Mouse (Mus musculus) liver, adult 2 months (tissue): ENCODE measurements around the gene Saysd1. TPM values are rescaled to one million over a fixed set of nuclear protein-coding genes. Genes with fewer than 3 reads are reported as not detected.
"Not testable (repeated sequence)": the region's sequence is repeated elsewhere in the genome, so short reads cannot be mapped to it uniquely, and the experiment has no call there.

Source experiments
- DNase-seq: peaks from one replicate; pipeline ENCODE4 v3.0.0-alpha.2; 2011; ENCODE audit warnings: low read depth, low spot score; ENCODE audit errors: extremely low read depth
- H3K27ac ChIP-seq: fragments of 200-500 bp; replicated peaks from 2 replicates; pipeline ENCODE4 v1.5.1; 2012; ENCODE audit warnings: low read depth, mild to moderate bottlenecking, control low read depth, inconsistent platforms, low read length; ENCODE audit not compliant: insufficient read depth
- H3K27me3 ChIP-seq: fragments of 200-500 bp; 2 replicates; pipeline ENCODE4 v1.6.1; 2012; ENCODE audit warnings: mild to moderate bottlenecking, moderate library complexity, low read length, inconsistent platforms; ENCODE audit not compliant: control insufficient read depth, insufficient read depth
- H3K36me3 ChIP-seq: fragments of 200-500 bp; 2 replicates; pipeline ENCODE4 v1.6.1; 2012; ENCODE audit warnings: low read length, inconsistent platforms; ENCODE audit not compliant: control insufficient read depth, insufficient read depth
- H3K4me1 ChIP-seq: fragments of 200-500 bp; 2 replicates; pipeline ENCODE4 v1.6.1; 2011; ENCODE audit warnings: low read length; ENCODE audit not compliant: control insufficient read depth, insufficient read depth
- H3K4me3 ChIP-seq: fragments of 200-500 bp; 2 replicates; pipeline ENCODE4 v1.5.1; 2011; ENCODE audit warnings: low read depth, mild to moderate bottlenecking, control low read depth, low read length, moderate library complexity; ENCODE audit not compliant: insufficient read depth
- H3K79me2 ChIP-seq: fragments of 200-500 bp; 2 replicates; pipeline ENCODE4 v1.6.1; 2012; ENCODE audit warnings: inconsistent platforms, mild to moderate bottlenecking, low read length, moderate library complexity; ENCODE audit not compliant: control insufficient read depth, insufficient read depth
- H3K9ac ChIP-seq: fragments of 200-500 bp; 2 replicates; pipeline ENCODE4 v1.6.1; 2012; ENCODE audit warnings: low read depth, mild to moderate bottlenecking, control low read depth, inconsistent platforms, low read length
- CTCF ChIP-seq: fragments of 200-500 bp; IDR thresholded peaks from 2 replicates; pipeline ENCODE4 v1.5.1; 2011; ENCODE audit warnings: low read depth, low read length, control low read depth
- POLR2A ChIP-seq: fragments of 200-500 bp; IDR thresholded peaks from 2 replicates; pipeline ENCODE4 v1.6.1; 2011; ENCODE audit warnings: low read length, control low read depth; ENCODE audit not compliant: insufficient read depth; ENCODE audit errors: extremely low read depth
- WGBS: fragments of 180-500 bp; shearing (Covaris S2); methylation state at CpG from one replicate; pipeline ENCODE4 v1.1.7; 2018; 5-methylcytosine and 5-hydroxymethylcytosine counted together
- polyA plus RNA-seq: library from polyadenylated mRNA; depleted of rRNA; stranded (reverse); fragments of >200 nt; gene quantifications from 2 replicates; pipeline ENCODE4 v1.2.3, GENCODE M21; 2012
- total RNA-seq: library from RNA; depleted of rRNA; stranded (reverse); fragments of >200 nt; gene quantifications from 2 replicates; pipeline ENCODE4 v1.2.3, GENCODE M21; 2014

Gene Saysd1
- total and polyA plus RNA-seq, 2 experiments, result 4.1 to 10.0 TPM

- TF ChIP-seq POLR2A, result no peak
- TF ChIP-seq CTCF, result no peak
- H3K9ac ChIP-seq, result no peak overlapping the region
- no peaks in the 10 kb centered on the region for H3K36me3 ChIP-seq
- H3K4me3 ChIP-seq, result no peak overlapping the region
- H3K4me1 ChIP-seq, result no peaks in the 10 kb centered on the region
- no peak overlapping the region for H3K27ac ChIP-seq
- DNase-seq, result no peak
- no peaks in the 10 kb centered on the region for H3K79me2 ChIP-seq
- H3K27me3 ChIP-seq, result no peaks in the 10 kb centered on the region
- WGBS, result 71% methylated on average over 2 of the region's 2 CpGs
These were observed 96.5 kb downstream of the Saysd1 start for GRCm38 (mm10) chr14:20041836-20042235.

DNA sequence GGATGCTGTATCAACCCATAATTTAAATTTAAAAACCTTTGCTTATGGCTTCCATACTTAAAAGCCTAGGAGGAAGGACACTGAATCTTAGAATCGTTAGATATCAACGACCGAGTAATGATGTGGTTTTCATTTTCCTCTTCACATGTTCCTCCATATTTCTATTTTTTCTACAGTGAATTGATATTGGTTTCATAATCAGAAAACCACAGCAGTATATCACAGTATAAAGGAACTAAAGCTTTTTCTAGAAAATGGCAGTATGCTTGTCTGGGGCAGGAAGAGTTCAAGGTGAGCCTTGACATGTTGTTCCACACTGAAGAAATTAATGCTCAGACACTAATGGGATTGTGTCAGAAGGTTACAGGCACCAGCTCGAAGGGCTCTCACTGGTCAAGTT is 97.4 kb downstream of the Saysd1 start:
- Histone ChIP-seq H3K4me1 (no peaks in the 10 kb centered on the region), H3K27ac (no peak overlapping the region), H3K79me2 (no peaks in the 10 kb centered on the region), H3K36me3 (no peaks in the 10 kb centered on the region), H3K27me3 (no peaks in the 10 kb centered on the region), H3K4me3 (no peak overlapping the region), H3K9ac (no peak overlapping the region)
- DNase-seq, result no peak
- TF ChIP-seq CTCF (no peak), POLR2A (no peak)
- WGBS, result 87% methylated on average over 4 of the region's 4 CpGs

GRCm38 (mm10) chr14:20039795-20040194 is 98.5 kb downstream of the Saysd1 start:
- H3K27ac ChIP-seq, result no peak overlapping the region
- no peaks in the 10 kb centered on the region for H3K36me3 ChIP-seq
- no peaks in the 10 kb centered on the region for H3K27me3 ChIP-seq
- 86% methylated on average over 2 of the region's 2 CpGs for WGBS
- DNase-seq, result no peak
- no peaks in the 10 kb centered on the region for H3K79me2 ChIP-seq
- no peak overlapping the region for H3K9ac ChIP-seq
- H3K4me3 ChIP-seq, result no peak overlapping the region
- no peak for TF ChIP-seq CTCF
- H3K4me1 ChIP-seq, result no peaks in the 10 kb centered on the region

DNA sequence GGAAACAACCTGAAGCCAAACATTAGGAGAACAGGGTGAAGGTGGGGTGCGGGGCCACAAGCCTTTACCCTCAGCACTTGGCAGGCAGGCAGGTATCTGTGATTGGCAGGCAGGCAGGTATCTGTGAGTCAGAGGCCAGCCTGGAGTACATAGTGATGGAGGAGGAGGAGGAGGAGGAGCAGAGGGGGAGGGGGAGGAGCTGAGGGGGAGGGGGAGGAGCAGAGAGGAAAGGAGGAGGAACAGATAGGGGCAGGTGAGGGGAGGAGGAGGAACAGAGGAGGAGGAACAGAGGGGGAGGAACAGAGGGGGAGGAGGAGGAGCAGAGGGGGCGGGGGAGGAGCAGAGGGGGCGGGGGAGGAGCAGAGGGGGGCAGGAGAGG is 105.6 kb downstream of the Saysd1 start:
- 37% methylated on average over 2 of the region's 3 CpGs for WGBS
- H3K4me3 ChIP-seq, result no peak overlapping the region
- H3K27me3 ChIP-seq, result no peaks in the 10 kb centered on the region
- DNase-seq, result peak; percentile 13
- no peak overlapping the region for H3K9ac ChIP-seq
- no peak for TF ChIP-seq POLR2A
- TF ChIP-seq CTCF, result no peak
- H3K36me3 ChIP-seq, result no peaks in the 10 kb centered on the region
- H3K79me2 ChIP-seq, result no peaks in the 10 kb centered on the region
- H3K27ac ChIP-seq, result no peak overlapping the region
- H3K4me1 ChIP-seq, result no peaks in the 10 kb centered on the region

DNA sequence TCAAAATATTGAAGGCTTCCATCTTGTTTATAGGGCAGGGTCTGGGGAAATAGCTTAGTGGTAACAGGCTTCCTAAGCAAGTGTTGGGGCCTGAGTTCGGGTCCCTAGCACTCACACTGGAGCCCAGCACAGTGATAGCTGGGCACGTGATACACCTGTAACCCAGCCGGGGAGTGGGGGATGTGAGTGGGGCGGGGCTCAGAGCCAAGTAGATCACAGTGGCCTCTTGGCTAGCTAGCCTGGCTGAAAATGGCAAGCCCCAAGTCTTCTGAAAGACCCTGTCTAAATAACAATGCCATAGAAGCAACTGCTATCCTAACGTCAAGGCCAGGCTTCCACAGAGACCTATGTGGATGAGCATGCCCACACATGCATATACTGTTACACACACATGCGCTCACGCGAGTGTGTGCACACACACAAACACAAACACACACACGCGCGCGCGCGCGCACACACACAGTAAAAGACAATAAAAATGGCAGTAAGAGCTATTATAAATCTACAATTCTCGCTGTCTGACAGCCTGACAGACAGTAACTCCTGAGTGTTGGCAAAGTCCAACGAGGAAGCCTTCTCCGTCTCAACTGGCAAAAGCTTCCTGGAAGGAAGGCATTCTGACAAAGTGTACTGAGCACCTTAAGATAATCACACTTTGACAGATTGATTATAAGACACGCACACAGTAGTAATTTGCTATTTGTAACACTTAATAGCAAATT is 106.2 kb downstream of the Saysd1 start:
- Histone ChIP-seq H3K27me3 (no peaks in the 10 kb centered on the region), H3K9ac (no peak overlapping the region), H3K79me2 (no peaks in the 10 kb centered on the region), H3K27ac (no peak overlapping the region), H3K4me3 (no peak overlapping the region), H3K36me3 (no peaks in the 10 kb centered on the region), H3K4me1 (no peaks in the 10 kb centered on the region)
- no peak for DNase-seq
- TF ChIP-seq POLR2A, result no peak
- no peak for TF ChIP-seq CTCF
- 78% methylated on average over 19 of the region's 19 CpGs for WGBS

DNA sequence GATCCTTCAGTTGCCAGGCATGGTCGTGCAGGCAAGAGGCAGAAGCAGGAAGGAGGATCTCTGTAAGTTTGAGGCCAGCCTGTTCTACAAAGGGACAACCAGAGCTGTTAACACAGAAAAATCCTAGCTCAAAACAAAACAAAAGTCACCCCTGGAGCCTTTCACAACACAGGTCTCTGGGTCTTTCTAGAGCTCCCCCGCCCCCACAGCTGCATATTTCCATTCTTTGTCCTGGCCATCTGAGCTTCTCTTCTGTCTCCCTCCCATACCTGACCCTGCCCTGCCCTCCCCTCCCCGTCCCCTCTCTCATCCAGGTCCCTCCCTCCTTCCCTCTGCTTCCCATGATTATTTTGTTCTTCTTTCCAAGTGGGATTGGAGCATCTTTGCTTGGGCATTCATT is 108.7 kb downstream of the Saysd1 start:
- no peak overlapping the region for H3K4me3 ChIP-seq
- no peaks in the 10 kb centered on the region for H3K27me3 ChIP-seq
- no peaks in the 10 kb centered on the region for H3K79me2 ChIP-seq
- no peak overlapping the region for H3K27ac ChIP-seq
- no peak for TF ChIP-seq CTCF
- no peak for TF ChIP-seq POLR2A
- no peak for DNase-seq
- no peak overlapping the region for H3K9ac ChIP-seq
- no peaks in the 10 kb centered on the region for H3K36me3 ChIP-seq
- no peaks in the 10 kb centered on the region for H3K4me1 ChIP-seq
- 49% methylated on average over 3 of the region's 3 CpGs for WGBS

GRCm38 (mm10) chr14:20027475-20027874 is 110.9 kb downstream of the Saysd1 start:
- 95% methylated on average over 7 of the region's 7 CpGs for WGBS

More at GRCm38 (mm10) chr14:20027475-20027874, 110.9 kb downstream of the Saysd1 start:
- not testable (repeated sequence) for H3K79me2 ChIP-seq, DNase-seq, H3K4me1 ChIP-seq, H3K9ac ChIP-seq, H3K4me3 ChIP-seq, H3K27ac ChIP-seq, H3K27me3 ChIP-seq, H3K36me3 ChIP-seq
